Mouse (Mus musculus): ENCODE measurements around the gene Dgke. TPM values are rescaled to one million over a fixed set of nuclear protein-coding genes. Genes with fewer than 3 reads are reported as not detected.

The Dgke gene
- polyA plus RNA-seq, 1 experiment = 1.6 TPM

DNA sequence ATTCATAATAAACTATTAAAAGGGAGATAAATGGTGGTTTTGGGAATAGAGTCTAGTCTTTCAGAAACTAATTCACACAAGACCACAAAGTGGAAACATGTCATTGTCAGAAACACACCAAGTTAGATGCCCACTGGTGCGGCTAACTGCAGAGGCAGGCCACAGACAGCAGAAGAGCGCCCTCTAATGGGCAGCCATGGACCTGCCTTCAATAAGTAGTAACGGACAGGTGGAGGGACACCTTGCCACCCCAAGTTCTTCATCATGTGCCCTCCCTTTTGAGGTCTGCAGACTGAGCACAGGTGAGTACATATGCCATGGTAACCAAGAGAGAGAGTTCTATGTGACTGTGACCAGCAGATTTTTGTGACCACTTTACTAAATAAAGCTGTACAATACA is 27.3 kb downstream of the Dgke start:
- H3ac ChIP-seq (ENCODE audit: control insufficient read depth, insufficient read length, low read depth) = no peak overlapping the region
- H3K36me3 ChIP-seq (ENCODE audit: control insufficient read depth, insufficient read depth) = peaks cover 20% of the 10 kb centered on the region
- H3K79me3 ChIP-seq (ENCODE audit: low read depth) = no peaks in the 10 kb centered on the region
- TF ChIP-seq FOSL1 (IDR thresholded peaks at IDR 0.05; ENCODE audit: insufficient read depth, low read length, poor library complexity, severe bottlenecking) (no peak), CTCF (IDR thresholded peaks at IDR 0.05; ENCODE audit: control insufficient read depth, insufficient read depth, insufficient read length) (peak; percentile 85)
- no peaks in the 10 kb centered on the region for H3K79me2 ChIP-seq (ENCODE audit: control insufficient read depth, insufficient read depth)
- H3K27me3 ChIP-seq (ENCODE audit: control insufficient read depth, insufficient read depth, insufficient read length) = no peaks in the 10 kb centered on the region
- H3K4me3 ChIP-seq (ENCODE audit: insufficient read depth, poor library complexity, severe bottlenecking) = no peak overlapping the region

DNA sequence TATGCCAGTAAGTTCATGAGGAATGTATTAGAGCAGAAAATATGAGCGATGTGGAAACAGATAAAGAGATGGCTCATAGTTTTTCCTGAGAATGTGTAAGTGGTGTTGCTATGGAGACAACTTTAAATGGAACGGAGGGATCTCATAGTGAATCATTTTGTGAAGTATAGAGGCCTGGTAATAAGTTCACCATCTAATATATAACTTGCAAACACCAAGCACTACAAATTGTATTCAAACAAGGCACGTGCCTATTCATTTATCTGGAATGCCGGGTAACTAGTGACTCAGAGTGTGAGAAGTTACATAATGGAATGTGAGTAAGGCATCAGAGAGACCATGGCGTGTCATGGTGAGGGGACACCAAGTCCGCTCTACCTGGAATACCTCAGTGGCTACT is 28.2 kb downstream of the Dgke start:
- Histone ChIP-seq H3K79me2 (ENCODE audit: control insufficient read depth, insufficient read depth) (no peaks in the 10 kb centered on the region), H3K27me3 (ENCODE audit: control insufficient read depth, insufficient read depth, insufficient read length) (no peaks in the 10 kb centered on the region), H3K4me3 (ENCODE audit: insufficient read depth, poor library complexity, severe bottlenecking) (no peak overlapping the region), H3K36me3 (ENCODE audit: control insufficient read depth, insufficient read depth) (peaks cover 14% of the 10 kb centered on the region), H3K79me3 (ENCODE audit: low read depth) (no peaks in the 10 kb centered on the region), H3ac (ENCODE audit: control insufficient read depth, insufficient read length, low read depth) (no peak overlapping the region)
- TF ChIP-seq CEBPB (IDR thresholded peaks at IDR 0.05; ENCODE audit: low read depth) (peak; percentile 39), USF1 (IDR thresholded peaks at IDR 0.05; ENCODE audit: low read depth) (peak; percentile 55), CTCF (IDR thresholded peaks at IDR 0.05; ENCODE audit: control insufficient read depth, insufficient read depth, insufficient read length) (no peak), FOSL1 (IDR thresholded peaks at IDR 0.05; ENCODE audit: insufficient read depth, low read length, poor library complexity, severe bottlenecking) (no peak)

DNA sequence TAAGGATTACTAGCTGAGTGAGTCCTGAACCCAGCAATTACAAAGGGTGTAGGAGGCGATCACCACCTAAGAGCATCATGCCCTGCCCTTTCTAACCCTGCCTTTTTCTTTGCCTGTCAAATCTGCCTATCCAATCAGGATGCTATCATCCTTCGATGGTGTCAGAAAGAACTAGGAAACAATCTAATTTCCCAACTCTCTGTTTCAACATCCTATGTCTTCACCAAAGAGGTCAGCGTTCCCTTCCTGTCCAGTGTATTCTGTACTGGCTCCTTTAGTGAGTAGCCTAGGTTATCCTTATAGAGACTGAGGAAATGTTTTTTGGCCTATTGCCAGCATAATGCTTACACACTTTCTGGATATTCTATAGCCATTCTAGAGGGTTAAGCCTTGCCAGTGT is 31.1 kb downstream of the Dgke start:
- Histone ChIP-seq H3K36me3 (ENCODE audit: control insufficient read depth, insufficient read depth) (peaks cover 6% of the 10 kb centered on the region), H3K4me3 (ENCODE audit: insufficient read depth, poor library complexity, severe bottlenecking) (no peak overlapping the region), H3K27me3 (ENCODE audit: control insufficient read depth, insufficient read depth, insufficient read length) (no peaks in the 10 kb centered on the region), H3K79me2 (ENCODE audit: control insufficient read depth, insufficient read depth) (no peaks in the 10 kb centered on the region), H3ac (ENCODE audit: control insufficient read depth, insufficient read length, low read depth) (no peak overlapping the region), H3K79me3 (ENCODE audit: low read depth) (no peaks in the 10 kb centered on the region)
- no peak for TF ChIP-seq MYOG (IDR thresholded peaks at IDR 0.05; ENCODE audit: control insufficient read depth, extremely low read depth, insufficient read length)
- TF ChIP-seq USF1 (IDR thresholded peaks at IDR 0.05; ENCODE audit: low read depth) = no peak
- TF ChIP-seq MAX (IDR thresholded peaks at IDR 0.05) = no peak
- no peak for TF ChIP-seq CEBPB (IDR thresholded peaks at IDR 0.05; ENCODE audit: low read depth)
- no peak for TF ChIP-seq MYOD1 (IDR thresholded peaks at IDR 0.05; ENCODE audit: control insufficient read depth, insufficient read length, low read depth)
- TF ChIP-seq FOSL1 (IDR thresholded peaks at IDR 0.05; ENCODE audit: insufficient read depth, low read length, poor library complexity, severe bottlenecking) = no peak
- no peak for TF ChIP-seq CTCF (IDR thresholded peaks at IDR 0.05; ENCODE audit: control insufficient read depth, insufficient read depth, insufficient read length)

DNA sequence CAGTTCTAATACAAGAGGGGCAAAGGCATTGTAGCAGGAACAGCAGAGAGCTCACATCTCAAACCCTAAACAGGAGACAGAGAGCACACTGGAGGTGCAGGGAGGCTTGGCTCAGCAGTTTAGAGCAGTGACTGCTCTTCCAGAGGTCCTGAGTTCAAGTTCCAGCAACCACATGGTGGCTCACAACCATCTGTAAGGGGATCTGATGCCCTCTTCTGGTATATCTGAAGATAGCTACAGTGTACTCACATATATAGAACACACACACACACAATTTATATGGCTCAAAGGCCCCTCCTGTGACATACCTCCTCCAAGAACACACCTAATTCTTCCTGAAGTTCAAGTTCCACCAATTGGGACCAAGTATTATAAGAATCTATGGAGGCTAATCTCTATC is 32.1 kb downstream of the Dgke start:
- Histone ChIP-seq H3K79me2 (ENCODE audit: control insufficient read depth, insufficient read depth) (no peaks in the 10 kb centered on the region), H3K27me3 (ENCODE audit: control insufficient read depth, insufficient read depth, insufficient read length) (no peaks in the 10 kb centered on the region), H3K4me3 (ENCODE audit: insufficient read depth, poor library complexity, severe bottlenecking) (no peak overlapping the region), H3ac (ENCODE audit: control insufficient read depth, insufficient read length, low read depth) (no peak overlapping the region), H3K36me3 (ENCODE audit: control insufficient read depth, insufficient read depth) (peaks cover 6% of the 10 kb centered on the region), H3K79me3 (ENCODE audit: low read depth) (no peaks in the 10 kb centered on the region)
- TF ChIP-seq FOSL1 (IDR thresholded peaks at IDR 0.05; ENCODE audit: insufficient read depth, low read length, poor library complexity, severe bottlenecking) (no peak), CTCF (IDR thresholded peaks at IDR 0.05; ENCODE audit: control insufficient read depth, insufficient read depth, insufficient read length) (no peak), MAX (IDR thresholded peaks at IDR 0.05) (no peak), MYOG (IDR thresholded peaks at IDR 0.05; ENCODE audit: control insufficient read depth, extremely low read depth, insufficient read length) (no peak)

DNA sequence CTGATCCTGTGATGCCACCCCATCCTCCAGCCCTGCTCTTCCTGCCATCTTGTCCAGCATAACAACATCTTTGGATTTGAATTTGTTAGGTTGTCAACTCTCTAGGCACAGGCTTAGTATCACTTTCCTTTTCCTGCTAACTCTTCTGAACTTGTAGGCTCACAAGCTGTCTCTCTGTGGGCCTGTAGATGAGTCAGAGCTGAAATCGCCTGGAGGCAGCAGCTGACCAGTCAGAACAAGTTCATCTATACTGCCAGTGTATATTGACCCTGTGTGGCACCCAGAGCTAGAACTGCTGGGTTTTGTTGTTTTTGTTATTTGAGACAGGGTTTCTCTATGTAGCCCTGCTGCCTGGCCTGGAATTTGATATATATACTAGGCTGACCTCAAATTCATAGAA is 35.5 kb downstream of the Dgke start:
- H3K27me3 ChIP-seq (ENCODE audit: control insufficient read depth, insufficient read depth, insufficient read length) = no peaks in the 10 kb centered on the region
- no peaks in the 10 kb centered on the region for H3K79me3 ChIP-seq (ENCODE audit: low read depth)
- TF ChIP-seq MYOD1 (IDR thresholded peaks at IDR 0.05; ENCODE audit: control insufficient read depth, insufficient read length, low read depth) (peak; percentile 7), CEBPB (IDR thresholded peaks at IDR 0.05; ENCODE audit: low read depth) (no peak), MAX (IDR thresholded peaks at IDR 0.05) (no peak), USF1 (IDR thresholded peaks at IDR 0.05; ENCODE audit: low read depth) (no peak), MYOG (IDR thresholded peaks at IDR 0.05; ENCODE audit: control insufficient read depth, extremely low read depth, insufficient read length) (no peak), FOSL1 (IDR thresholded peaks at IDR 0.05; ENCODE audit: insufficient read depth, low read length, poor library complexity, severe bottlenecking) (no peak), CTCF (IDR thresholded peaks at IDR 0.05; ENCODE audit: control insufficient read depth, insufficient read depth, insufficient read length) (no peak)
- H3K4me3 ChIP-seq (ENCODE audit: insufficient read depth, poor library complexity, severe bottlenecking) = no peak overlapping the region
- no peak overlapping the region for H3ac ChIP-seq (ENCODE audit: control insufficient read depth, insufficient read length, low read depth)
- H3K79me2 ChIP-seq (ENCODE audit: control insufficient read depth, insufficient read depth) = no peaks in the 10 kb centered on the region
- H3K36me3 ChIP-seq (ENCODE audit: control insufficient read depth, insufficient read depth) = no peaks in the 10 kb centered on the region

DNA sequence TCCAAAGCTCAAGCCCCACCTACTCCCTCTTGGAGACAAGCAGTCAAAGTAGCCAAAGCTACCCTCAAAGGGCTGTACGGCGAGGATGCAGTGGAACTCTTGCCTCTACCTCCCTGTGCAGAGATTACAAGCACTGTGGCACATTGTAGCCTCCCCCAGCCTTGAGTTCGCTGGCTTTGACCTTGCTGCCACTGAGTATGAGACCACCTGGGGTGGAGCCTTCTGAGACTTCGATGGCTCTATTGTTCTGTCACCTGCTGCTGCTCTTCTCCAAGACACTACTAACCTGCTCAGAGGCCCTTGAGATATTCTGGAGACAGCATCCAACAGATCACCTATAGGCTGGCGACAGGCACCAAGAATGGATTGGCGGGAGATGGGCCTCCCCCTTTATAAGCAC is 36.1 kb downstream of the Dgke start:
- no peaks in the 10 kb centered on the region for H3K79me2 ChIP-seq (ENCODE audit: control insufficient read depth, insufficient read depth)
- no peaks in the 10 kb centered on the region for H3K36me3 ChIP-seq (ENCODE audit: control insufficient read depth, insufficient read depth)
- no peak overlapping the region for H3ac ChIP-seq (ENCODE audit: control insufficient read depth, insufficient read length, low read depth)
- no peak for TF ChIP-seq CTCF (IDR thresholded peaks at IDR 0.05; ENCODE audit: control insufficient read depth, insufficient read depth, insufficient read length)
- TF ChIP-seq MYOG (IDR thresholded peaks at IDR 0.05; ENCODE audit: control insufficient read depth, extremely low read depth, insufficient read length) = no peak
- no peaks in the 10 kb centered on the region for H3K27me3 ChIP-seq (ENCODE audit: control insufficient read depth, insufficient read depth, insufficient read length)
- H3K79me3 ChIP-seq (ENCODE audit: low read depth) = no peaks in the 10 kb centered on the region
- H3K4me3 ChIP-seq (ENCODE audit: insufficient read depth, poor library complexity, severe bottlenecking) = no peak overlapping the region
